Mouse (Mus musculus) liver, postnatal 0 days (tissue): ENCODE results near the gene Srbd1. TPM values are rescaled to one million over a fixed set of nuclear protein-coding genes. Genes with fewer than 3 reads are reported as not detected.

Experiments used
- ATAC-seq: fragments of 200-750 bp; cut with Nextera tagmentation; 2 replicates; pipeline ENCODE4 v1.8.0; 2017; ENCODE audit warnings: mild to moderate bottlenecking, moderate library complexity
- DNase-seq: peaks from one replicate; pipeline ENCODE4 v3.0.0-alpha.2; 2016
- H3K27ac ChIP-seq: fragments of 300-500 bp; sonication (generic); 2 replicates; pipeline ENCODE4 v1.5.1; 2014; ENCODE audit warnings: antibody characterized with exemption, moderate library complexity, mild to moderate bottlenecking, low read depth
- H3K27me3 ChIP-seq: fragments of 300-500 bp; sonication (generic); 2 replicates; pipeline ENCODE4 v1.6.1; 2014; ENCODE audit warnings: low read length, control low read depth, mixed read lengths; ENCODE audit not compliant: insufficient read depth
- H3K36me3 ChIP-seq: fragments of 300-500 bp; sonication (generic); replicated peaks from 2 replicates; pipeline ENCODE4 v1.6.1; 2014; ENCODE audit warnings: mild to moderate bottlenecking, control low read depth, low read length, moderate library complexity, mixed read lengths; ENCODE audit not compliant: insufficient read depth
- H3K4me1 ChIP-seq: fragments of 300-500 bp; sonication (generic); 2 replicates; pipeline ENCODE4 v1.6.1; 2014; ENCODE audit warnings: antibody characterized with exemption, mild to moderate bottlenecking, control low read depth; ENCODE audit not compliant: insufficient read depth
- H3K4me2 ChIP-seq: fragments of 300-500 bp; sonication (generic); 2 replicates; pipeline ENCODE4 v1.6.1; 2014; ENCODE audit warnings: low read depth, mild to moderate bottlenecking, low read length, moderate library complexity, mixed read lengths
- H3K4me3 ChIP-seq: fragments of 300-500 bp; sonication (generic); 2 replicates; pipeline ENCODE4 v1.5.1; 2014; ENCODE audit warnings: low read depth, low read length
- H3K9ac ChIP-seq: fragments of 300-500 bp; sonication (generic); replicated peaks from 2 replicates; pipeline ENCODE4 v1.6.1; 2014; ENCODE audit warnings: mild to moderate bottlenecking, moderate library complexity
- H3K9me3 ChIP-seq: fragments of 300-500 bp; sonication (generic); 2 replicates; pipeline ENCODE4 v1.6.1; 2016; ENCODE audit warnings: mild to moderate bottlenecking, control low read depth, low read length, mixed read lengths
- CTCF ChIP-seq: sonication (generic); IDR thresholded peaks from 2 replicates; pipeline ENCODE4 v1.5.1; 2016; ENCODE audit warnings: antibody characterized with exemption, low read depth
- EP300 ChIP-seq: IDR thresholded peaks from 2 replicates; pipeline ENCODE4 v1.6.1; 2016; ENCODE audit warnings: antibody characterized with exemption, low read depth, mild to moderate bottlenecking
- WGBS: fragments of 180-500 bp; shearing (Covaris S2); extraction: QIAGEN DNeasy Blood & Tissue Kit; methylation state at CpG from one replicate; pipeline ENCODE4 v1.1.7; 2014; ENCODE audit not compliant: insufficient replicate concordance; 5-methylcytosine and 5-hydroxymethylcytosine counted together
- polyA plus RNA-seq: library from polyadenylated mRNA; unstranded; fragments of >200 nt; fragmentation: Nextera tagmentation; extraction: Ambion mirVana; gene quantifications from 2 replicates; pipeline ENCODE4 v1.2.1, GENCODE M21; 2015

The Srbd1 gene
- polyA plus RNA-seq, 1 experiment from 2014 or later: 3.9 TPM

DNA sequence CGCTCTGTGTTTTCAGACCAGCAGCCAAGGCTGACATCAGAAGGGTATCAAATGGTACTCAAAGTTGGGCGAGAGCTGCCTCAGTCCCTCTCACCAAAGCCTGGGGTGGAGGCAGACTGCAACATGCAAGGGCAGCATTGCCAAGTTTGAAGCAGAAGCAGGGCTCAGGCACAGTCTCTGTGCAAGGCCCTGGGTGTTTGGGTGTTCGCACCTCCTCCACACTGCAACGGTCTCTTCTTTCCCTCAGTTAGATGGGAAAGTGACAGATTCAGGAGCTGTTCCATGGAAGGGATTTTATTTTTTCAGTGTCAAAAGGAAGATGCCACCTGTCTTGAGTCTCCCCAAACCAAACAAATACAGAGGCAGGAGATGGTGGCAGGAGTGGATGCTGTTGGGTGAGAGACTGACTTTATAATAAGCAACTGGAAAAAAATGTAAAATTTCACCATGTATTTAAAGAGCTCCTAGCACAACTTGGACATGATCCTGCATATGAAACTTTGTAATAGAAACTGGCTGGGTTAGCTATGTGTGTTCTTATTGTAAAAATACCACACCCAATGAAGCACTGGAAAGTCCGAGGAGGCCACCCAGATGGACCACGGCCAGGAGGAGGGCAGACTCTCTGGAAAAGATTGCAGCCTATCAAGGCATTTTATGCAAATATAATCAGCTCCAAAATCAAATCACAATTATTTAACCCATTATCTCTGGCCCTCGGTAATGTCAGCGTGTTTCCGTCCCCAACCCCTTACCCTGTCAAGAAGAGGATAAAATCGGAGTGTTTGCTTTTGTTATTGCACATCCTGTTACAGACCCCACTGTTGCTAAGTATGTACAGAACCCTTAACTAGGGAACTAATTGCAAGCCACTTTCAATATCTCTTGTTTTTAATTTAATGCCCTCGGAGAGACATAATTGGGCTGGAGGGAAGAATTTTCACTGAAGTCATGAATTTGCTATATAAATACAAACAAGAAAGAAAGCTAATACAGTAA is 195.8 kb downstream of the Srbd1 start:
- no peak overlapping the region for H3K9ac ChIP-seq
- TF ChIP-seq CTCF (no peak), EP300 (no peak)
- no peak overlapping the region for H3K4me3 ChIP-seq
- 79% methylated on average over 11 of the region's 11 CpGs for WGBS
- H3K4me1 ChIP-seq: no peaks in the 10 kb centered on the region
- no peak overlapping the region for H3K4me2 ChIP-seq
- H3K9me3 ChIP-seq: no peaks in the 10 kb centered on the region
- no peak overlapping the region for H3K27ac ChIP-seq
- H3K27me3 ChIP-seq: peaks cover 13% of the 10 kb centered on the region; the same call in 1 of the 2 replicates
- no peaks in the 10 kb centered on the region for H3K36me3 ChIP-seq
- ATAC-seq: no peak
- DNase-seq: no peak

DNA sequence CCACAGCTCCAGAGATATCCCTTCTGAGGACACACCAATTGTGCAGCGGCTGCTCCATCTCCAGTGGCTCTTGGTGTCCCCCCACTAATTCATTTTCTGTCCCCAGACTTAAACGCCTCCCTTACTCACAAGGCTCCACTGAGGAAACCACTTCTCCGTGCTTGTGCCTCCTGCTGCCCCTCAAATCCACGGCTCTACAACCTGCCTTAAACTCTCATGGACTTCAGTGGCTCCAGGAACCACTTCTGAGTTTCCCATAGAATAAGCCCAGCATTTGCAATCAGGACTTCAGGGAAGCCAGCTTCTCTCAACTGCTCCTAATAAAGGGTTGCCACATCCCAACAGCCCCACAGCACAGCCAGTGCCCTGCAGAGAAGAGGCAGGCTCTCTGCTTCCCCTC is 200.2 kb downstream of the Srbd1 start:
- no peak for ATAC-seq
- Histone ChIP-seq H3K27me3 (peaks cover 4% of the 10 kb centered on the region; the same call in 1 of the 2 replicates), H3K9ac (no peak overlapping the region), H3K27ac (no peak overlapping the region), H3K4me3 (no peak overlapping the region), H3K4me1 (no peaks in the 10 kb centered on the region), H3K36me3 (no peaks in the 10 kb centered on the region), H3K4me2 (no peak overlapping the region), H3K9me3 (no peaks in the 10 kb centered on the region; the same call in 1 of the 2 replicates)
- WGBS: 71% methylated on average over 4 of the region's 4 CpGs
- DNase-seq: no peak
- TF ChIP-seq EP300 (no peak), CTCF (no peak)

DNA sequence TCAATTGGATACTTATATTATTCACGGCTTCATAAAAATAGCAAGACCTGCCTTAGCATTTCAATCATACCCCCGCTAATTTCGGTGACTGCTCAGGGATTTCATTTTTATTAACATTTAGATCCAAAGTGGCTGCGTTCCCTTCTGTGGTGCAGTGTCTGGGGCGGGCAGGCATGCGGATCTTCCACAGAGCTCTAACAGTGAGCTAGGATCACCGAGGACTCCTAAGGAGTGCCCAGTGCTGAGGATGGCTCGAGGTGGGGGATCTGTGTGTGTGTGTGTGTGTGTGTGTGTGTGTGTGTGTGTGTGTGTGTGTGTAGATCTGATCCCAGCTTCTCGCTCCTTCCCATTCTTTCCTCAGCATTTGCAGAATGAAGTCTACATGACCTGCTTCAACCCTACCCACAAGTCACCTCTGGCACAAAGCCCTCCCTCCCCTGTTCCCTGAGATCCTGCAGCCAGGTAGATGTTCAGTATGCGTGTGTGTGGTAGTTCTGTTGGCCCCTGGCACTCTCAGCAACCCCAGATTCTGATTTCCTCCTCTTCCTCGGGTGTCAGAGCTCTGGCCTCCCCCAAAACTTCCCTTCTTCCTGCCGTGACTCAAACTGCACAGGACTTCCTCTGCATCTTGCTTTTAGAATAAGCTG is 200.9 kb downstream of the Srbd1 start:
- H3K4me1 ChIP-seq: no peaks in the 10 kb centered on the region
- no peak overlapping the region for H3K27ac ChIP-seq
- H3K4me2 ChIP-seq: no peak overlapping the region
- whole genome bisulfite sequencing: 71% methylated on average over 12 of the region's 12 CpGs
- H3K9ac ChIP-seq: no peak overlapping the region
- H3K9me3 ChIP-seq: no peaks in the 10 kb centered on the region; the same call in 1 of the 2 replicates
- DNase-seq (no peak), ATAC-seq (no peak)
- no peak for TF ChIP-seq CTCF
- TF ChIP-seq EP300: no peak
- no peaks in the 10 kb centered on the region for H3K36me3 ChIP-seq
- no peak overlapping the region for H3K4me3 ChIP-seq
- peaks cover 4% of the 10 kb centered on the region; the same call in 1 of the 2 replicates for H3K27me3 ChIP-seq

DNA sequence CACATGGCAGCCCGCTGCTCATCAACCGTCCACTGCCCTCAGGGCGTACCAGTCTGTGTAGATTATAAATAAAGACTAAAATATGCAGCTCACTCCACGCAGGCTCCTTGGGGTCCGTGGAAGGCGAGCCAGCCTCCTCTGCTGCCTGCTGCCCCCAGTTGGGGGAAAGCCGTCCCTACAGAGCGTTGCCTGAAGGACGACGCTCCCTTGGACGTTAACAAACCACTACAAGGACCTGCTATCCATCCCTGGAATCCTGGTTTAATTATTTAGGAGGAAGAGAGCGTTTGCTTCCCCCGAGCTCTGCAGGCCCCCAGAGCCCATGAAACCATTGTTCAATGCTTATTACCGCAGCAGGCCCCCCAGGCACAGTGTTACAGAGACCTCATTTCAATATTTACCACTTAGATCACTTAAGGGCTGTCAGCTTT is 201.4 kb downstream of the Srbd1 start:
- WGBS: 69% methylated on average over 14 of the region's 14 CpGs
- no peak for ATAC-seq
- Histone ChIP-seq H3K9me3 (no peaks in the 10 kb centered on the region; the same call in 1 of the 2 replicates), H3K27me3 (peaks cover 4% of the 10 kb centered on the region; the same call in 1 of the 2 replicates), H3K4me3 (no peak overlapping the region), H3K4me2 (no peak overlapping the region), H3K36me3 (no peaks in the 10 kb centered on the region), H3K9ac (no peak overlapping the region), H3K4me1 (no peaks in the 10 kb centered on the region), H3K27ac (no peak overlapping the region)
- TF ChIP-seq EP300 (no peak), CTCF (no peak)
- DNase-seq: no peak

DNA sequence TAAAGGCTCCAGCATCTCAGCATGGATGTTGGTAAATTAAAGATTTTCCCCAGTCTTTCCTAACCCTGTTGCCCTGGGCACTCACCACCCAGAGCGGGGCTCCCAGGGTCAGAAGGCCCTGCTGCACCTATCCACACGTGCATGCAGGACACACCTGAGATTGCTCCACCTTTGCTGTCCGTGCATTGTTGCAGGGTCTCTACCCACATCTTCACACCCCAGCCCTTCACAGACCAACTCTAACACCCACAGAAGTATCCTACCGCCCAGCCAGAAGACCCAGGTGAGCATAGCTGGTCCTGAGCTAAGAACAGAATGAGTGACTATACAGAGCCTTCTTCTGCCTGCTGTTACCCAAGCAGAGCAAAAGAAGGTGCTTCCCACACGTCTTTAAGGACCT is 201.9 kb downstream of the Srbd1 start:
- H3K4me2 ChIP-seq: no peak overlapping the region
- H3K4me1 ChIP-seq: no peaks in the 10 kb centered on the region
- WGBS: 75% methylated on average over 5 of the region's 5 CpGs
- TF ChIP-seq CTCF: no peak
- no peak for TF ChIP-seq EP300
- DNase-seq (no peak), ATAC-seq (no peak)
- no peak overlapping the region for H3K9ac ChIP-seq
- no peak overlapping the region for H3K27ac ChIP-seq
- no peaks in the 10 kb centered on the region; the same call in 1 of the 2 replicates for H3K9me3 ChIP-seq
- H3K4me3 ChIP-seq: no peak overlapping the region
- H3K27me3 ChIP-seq: peaks cover 4% of the 10 kb centered on the region; the same call in 1 of the 2 replicates
- H3K36me3 ChIP-seq: no peaks in the 10 kb centered on the region

DNA sequence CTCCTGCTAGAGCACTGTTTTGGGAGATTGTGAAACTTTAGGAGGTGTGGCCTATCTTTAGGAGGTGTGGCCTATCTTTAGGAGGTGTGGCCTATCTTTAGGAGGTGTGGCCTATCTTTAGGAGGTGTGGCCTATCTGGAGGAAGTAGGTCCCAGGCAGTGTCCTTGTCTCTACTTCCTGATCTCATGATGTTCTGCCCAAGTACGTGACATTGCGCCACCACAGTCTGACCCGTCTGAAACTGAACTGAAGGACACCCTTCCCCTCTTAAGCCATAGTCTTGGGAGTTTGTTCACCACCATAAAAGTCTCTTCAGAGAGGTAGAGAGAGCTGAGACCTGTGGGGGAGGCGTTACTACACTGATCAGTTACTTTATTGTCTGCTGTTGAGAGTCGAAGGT is 202.9 kb downstream of the Srbd1 start:
- ATAC-seq: 0 out of 2 replicates have a peak, but pooled peaks have one; percentile 44
- Histone ChIP-seq H3K9ac (no peak overlapping the region), H3K4me3 (no peak overlapping the region), H3K27me3 (peaks cover 4% of the 10 kb centered on the region; the same call in 1 of the 2 replicates), H3K4me1 (no peaks in the 10 kb centered on the region), H3K27ac (no peak overlapping the region), H3K4me2 (no peak overlapping the region), H3K36me3 (no peaks in the 10 kb centered on the region), H3K9me3 (no peaks in the 10 kb centered on the region; the same call in 1 of the 2 replicates)
- whole genome bisulfite sequencing: 77% methylated on average over 5 of the region's 5 CpGs
- DNase-seq: no peak
- TF ChIP-seq CTCF (no peak), EP300 (no peak)
